Mouse (Mus musculus) 416B (cell line): ENCODE results near the gene Plk2.
"Not testable (repeated sequence)": the region's sequence is repeated elsewhere in the genome, so short reads cannot be mapped to it uniquely, and the experiment has no call there.

Source experiments
- DNase-seq: peaks from one replicate; pipeline ENCODE4 v3.0.0; 2011; ENCODE audit warnings: low read depth

Plk2 gene

DNA sequence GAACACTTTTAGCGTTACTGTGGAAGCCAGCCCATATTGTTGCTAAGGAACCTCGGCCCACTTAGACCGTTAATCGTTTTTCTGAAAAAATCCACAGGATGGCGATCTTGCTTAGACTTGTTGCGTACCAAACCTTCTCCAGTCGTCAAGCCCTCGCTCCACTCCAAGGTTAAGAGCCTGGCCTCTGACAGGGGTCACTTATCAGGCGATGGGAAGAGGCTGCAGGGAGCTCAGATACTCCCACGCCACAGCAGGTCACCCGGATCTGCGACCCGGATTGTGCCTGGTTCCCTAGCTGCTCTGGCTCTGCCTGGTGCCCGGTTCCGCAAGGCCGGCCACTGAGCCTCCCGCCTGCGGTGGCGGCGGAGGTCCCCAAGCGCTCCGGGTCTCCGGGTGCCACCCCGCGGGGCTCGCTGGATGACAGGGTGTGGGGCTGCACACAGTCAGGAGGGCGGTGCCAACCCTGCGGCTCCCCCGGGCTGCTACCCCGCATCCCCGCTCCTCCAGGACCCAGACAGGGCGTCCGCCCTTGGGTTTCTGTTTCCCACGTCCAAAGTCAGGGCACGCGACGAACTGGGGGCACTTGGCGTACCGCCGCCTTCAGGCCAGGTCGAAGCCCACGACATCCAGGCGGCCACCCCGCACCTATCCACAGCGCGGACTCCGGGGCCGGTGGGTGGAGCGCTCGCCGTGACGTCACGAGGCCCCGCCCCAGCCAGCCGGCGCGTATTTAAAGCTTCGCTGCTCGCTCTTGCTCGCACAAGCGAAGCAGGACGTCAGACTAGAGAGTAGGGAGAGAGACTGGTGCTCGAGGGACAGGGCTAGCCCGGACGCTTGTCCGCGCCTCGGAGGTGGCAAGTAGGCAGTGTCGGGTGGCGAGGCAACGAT lies at the start of gene Plk2:
TSS of gene Plk2 (plus strand) at position 756 of the 888 bp plus-strand sequence.
- DNase-seq, result peak; percentile 16

DNA sequence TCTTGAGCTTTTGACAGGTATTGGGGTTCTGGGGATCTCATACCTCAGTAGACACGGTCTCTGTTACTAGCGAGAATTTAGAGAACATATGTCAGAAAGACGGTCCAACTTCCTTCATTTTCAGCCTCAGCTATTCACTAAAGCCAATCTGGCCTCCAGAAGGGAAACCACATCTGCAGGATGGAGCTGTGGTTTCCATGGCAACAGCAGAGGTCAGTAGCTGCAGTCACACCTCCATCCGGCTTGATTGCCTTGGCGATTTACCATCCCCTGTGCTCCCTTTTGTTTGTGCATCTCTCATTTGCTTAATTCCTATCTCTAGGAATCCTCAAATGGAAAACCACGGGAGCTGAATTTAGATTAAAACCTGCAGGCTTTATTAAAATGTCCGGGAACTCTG lies 48.1 kb upstream of the Plk2 start:
- DNase-seq, result peak; percentile 43

DNA sequence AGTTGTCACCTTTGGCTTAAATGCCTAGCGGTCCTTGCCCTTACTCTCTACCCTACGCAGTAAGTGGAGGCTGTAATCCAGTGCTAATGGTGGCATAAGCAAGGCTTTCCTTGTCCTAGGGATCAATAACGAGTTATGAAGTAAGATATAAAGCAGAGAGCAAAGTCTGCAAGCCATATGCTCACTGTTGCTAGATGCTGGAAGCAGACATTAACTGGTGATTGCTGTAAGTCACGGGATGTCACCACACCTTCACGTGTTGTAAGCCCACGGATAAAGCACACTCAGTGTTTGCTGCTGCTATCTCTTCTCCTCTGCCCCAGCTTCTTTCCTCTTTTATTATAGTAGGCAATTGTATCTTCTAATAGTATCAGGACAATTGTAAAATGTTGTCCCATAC lies 43.8 kb upstream of the Plk2 start:
- DNase-seq, result no peak

DNA sequence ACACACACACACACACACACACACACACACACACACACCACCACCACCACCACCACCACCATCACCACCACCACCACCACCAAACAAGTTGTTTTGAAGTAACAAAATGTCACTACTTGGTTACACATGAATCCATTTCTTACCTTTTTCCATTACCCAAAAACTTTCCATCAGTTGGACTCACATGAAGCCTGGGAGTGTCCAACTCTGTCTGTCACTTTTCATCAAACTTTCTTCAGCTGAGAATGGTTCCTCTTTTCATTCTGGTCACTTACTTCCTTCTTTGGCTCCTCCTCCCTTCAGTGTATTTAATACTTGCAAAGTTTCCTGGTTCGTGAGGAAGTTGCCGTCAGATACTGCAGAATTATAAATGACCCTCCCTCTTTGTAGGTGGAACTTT lies 37.9 kb upstream of the Plk2 start, which contains the start of gene Gapt:
TSS of gene Gapt (minus strand) at position 259 of the 400 bp plus-strand sequence.
- DNase-seq, result peak; percentile 53

DNA sequence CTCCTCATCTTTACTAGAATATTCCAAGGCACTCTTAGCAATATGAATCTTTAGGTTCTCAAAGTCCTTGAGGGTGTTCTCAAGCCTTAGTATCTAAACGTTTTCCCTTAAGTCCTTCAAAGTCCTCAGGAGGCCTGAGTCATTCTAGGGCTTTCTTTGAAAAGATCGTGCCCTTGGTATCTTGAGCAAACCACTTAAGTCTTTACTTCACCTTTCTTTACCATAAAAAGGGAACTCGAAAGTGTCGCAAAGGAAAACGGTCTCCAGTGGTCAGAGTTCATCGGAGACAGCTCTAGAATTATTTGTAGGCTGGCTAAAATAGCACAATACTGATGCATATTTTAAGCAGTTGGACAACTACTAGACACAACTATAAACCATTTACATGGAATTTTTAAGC lies 31.1 kb upstream of the Plk2 start:
- peak; percentile 49 for DNase-seq

DNA sequence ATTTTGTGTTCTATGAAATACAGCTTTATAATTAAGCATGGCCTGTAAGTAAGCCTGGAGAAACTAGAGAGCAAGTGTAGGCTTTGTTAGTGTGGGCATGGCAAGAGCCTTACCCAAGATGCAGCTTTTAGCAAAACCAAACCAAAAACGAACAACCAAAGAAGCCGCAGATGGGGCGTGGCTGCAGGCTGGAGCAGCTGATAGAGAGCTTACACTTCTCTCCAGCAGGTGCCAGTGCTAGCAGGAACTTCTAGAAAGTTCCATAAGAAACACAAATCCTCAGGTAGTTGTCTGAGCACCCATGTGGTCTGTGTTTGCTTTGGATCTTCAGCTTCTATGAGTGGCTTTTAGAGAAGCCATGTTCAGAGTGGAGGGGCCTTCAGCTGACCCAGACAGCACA lies 28.4 kb upstream of the Plk2 start:
- no peak for DNase-seq

DNA sequence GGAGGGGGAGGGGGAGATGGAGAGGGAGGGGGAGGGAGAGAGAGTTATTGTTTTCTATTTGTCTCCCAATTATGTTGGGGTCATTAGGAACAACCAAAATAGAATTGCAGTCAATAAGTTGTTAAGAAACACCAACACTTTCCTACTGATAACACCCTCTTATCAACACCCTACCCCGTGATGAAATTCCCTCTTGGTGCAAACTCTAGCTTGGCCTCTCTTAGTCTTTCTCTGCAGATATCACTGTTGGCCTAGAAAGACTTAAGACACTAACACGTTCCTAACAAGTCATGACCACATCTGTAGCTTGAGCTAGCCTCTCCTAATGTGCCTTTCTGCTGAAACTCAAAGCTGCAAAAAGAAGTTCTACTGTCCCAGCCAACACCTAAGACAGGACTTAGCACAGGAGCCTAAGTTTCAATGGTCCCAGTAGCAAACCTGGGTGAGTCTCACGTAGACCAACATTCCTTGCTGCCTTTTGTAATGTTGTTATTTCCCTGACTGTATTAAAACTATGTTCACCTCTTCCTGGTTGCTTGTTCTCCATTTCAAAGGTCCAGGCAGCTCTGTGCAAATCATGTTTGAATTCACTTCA lies 26.8 kb upstream of the Plk2 start:
- no peak for DNase-seq

DNA sequence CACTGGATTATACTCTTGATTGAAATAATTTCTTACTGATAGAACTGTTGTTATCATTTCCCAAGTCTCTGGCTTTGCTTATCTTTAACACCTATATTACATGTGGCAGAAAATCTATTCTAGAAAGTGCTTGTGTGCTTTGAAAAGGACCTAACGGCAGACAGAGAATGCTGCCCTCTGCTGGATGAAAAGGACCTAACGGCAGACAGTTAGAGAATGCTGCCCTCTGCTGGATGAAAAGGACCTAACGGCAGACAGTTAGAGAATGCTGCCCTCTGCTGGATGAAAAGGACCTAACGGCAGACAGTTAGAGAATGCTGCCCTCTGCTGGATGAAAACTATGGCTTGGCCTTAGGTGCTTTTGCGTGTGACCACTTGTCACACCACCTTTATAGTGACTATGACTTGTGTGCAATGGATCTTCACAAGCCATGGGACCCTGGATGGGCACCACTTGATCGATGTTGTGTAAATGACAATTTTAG lies 26.2 kb upstream of the Plk2 start:
- peak; percentile 64 for DNase-seq

DNA sequence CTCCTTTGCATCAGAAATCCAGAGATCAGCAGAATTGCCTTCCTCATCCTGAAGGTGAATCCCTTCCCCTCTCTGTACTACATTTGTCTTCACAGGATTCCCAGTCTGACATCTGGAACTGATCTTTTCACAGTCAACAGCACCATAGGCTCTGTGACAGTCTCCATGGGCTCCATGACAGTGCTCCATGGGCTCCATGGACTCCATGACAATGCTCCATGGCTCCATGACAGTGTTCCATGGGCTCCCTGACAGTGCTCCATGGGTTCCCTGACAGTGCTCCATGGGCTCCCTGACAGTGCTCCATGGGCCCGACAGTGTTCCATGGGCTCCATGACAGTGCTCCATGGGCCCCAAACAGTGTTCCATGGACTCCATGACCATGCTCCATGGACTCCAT lies 25.2 kb upstream of the Plk2 start:
- DNase-seq, result no peak

DNA sequence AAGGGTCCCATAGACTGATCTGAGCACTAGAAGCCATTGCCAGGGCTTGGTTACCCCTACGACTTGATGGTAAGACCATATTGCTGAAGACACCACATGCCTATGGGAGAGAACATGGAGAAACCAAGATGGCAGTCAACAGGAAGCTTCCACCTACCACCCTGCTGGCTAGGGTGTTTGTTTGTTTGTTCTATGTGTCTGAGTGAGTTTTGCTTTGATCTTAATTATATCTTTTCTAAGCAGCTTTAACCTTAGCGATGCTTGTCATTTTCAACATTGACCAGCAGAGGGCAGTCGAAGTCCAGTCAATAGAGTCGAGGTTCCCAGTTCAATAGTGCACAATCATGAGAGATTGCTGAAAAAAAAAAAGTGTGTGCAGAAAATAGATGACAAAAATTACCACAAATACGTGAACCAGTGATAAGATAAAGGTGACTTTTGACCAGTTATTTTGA lies 12.4 kb upstream of the Plk2 start:
- DNase-seq, result peak; percentile 66

DNA sequence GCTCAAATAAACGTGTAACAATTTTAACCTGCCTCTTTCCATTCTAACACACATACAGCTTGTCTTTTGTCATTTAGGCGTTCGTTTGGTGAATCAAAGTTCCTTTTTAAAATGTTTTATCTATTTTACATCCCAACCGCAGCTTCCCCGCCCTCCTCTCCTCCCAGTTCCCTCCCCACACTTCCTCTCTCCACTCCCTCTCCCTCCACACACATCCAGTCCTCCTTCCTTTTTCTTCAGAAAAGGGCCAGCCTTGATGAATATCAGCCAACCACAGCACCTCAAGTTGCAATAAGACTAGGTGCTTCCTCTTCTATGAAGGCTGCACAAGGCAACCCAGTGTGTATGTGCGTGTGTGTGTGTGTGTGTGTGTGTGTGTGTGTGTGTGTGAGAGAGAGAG lies 10.3 kb upstream of the Plk2 start:
- DNase-seq, result peak; percentile 85

DNA sequence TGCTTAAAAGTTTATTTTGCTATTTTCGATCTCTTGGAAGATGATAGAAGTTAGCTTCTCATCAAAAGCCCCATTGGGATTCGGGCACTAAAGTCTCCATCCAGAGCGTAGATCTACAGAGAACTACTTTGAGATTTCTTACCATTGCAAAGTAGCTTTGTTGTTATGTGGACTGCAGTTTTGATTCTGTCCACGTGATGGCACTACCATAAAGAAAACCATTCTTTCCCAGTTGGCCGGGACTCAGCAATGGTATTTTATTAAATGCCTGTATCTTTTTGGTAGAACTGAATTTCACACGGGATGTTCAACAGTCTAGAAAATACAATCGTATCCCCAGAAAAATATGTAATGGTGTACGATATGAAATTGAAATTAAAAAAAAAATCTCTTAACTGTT lies 2.6 kb upstream of the Plk2 start:
- DNase-seq, result peak; percentile 60

DNA sequence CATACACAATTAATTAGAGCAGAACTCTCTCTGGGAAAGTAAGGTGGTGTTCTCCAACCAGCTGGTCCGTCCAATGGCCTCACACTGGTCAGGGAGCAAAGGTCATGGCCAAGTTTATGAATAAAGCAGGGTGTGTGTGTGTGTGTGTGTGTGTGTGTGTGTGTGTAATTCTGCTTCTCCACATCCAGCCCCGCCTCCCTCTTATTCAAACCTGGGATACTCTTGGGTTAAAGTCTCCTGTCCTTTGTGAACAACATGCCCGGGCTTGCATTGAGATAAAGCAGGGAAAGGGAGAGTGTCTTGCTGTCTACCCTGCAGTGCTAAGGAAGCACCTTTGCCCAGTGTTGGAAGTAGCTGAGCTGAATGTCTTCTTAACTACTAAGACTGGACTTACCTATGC lies 2.2 kb upstream of the Plk2 start:
- DNase-seq, result peak; percentile 12

DNA sequence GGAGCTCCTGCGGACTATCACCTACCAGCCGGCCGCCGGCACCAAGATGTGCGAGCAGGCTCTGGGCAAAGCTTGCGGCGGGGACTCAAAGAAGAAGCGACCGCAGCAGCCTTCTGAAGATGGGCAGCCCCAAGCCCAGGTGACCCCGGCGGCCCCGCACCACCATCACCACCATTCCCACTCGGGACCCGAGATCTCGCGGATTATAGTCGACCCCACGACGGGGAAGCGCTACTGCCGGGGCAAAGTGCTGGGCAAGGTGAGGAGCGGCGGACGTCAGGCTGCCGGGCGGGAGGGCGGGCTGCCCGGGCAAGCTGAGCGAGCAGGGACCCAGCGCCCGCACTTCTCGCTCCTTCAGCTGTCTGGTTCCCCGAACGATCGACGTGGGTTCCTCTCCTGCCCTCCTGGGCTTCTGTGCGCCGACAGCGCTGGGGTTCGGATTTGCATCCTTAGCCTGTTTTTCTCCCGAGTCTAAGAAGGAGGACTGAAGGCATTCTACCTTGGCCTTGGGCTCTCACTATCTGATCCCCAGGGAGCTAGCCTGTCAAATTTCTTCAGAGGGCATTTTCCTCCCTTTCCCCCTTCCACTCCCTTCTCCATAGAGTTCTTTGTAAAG lies 441 bp downstream of the Plk2 start:
- DNase-seq, result no peak

DNA sequence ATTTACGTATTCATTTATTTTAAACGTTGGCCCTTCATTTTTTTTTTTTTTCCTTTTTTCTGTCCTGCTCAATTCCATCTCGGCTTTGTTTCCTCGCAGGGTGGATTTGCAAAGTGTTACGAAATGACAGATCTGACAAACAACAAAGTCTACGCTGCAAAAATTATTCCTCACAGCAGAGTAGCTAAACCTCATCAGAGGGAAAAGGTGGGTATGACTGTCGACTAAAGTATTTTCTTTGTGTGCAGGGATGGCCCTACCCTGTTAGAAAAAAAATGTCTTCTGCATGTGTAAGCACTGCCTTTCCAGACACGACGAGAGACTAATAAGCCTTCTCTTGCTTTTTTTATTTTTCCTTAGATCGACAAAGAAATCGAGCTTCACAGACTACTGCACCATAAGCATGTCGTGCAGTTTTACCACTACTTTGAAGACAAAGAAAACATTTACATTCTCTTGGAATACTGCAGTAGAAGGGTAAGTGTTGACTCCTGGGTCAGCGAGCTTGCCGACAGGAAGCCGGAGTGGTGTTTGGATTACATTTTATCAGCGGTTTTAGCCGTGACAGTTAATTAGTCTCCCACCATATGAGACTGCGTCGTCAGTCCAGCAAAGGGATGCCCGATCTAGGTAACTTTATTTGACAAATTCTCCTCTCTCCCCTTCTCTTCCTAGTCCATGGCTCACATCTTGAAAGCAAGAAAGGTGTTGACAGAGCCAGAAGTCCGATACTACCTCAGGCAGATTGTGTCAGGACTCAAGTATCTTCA lies 1.3 kb downstream of the Plk2 start:
- no peak for DNase-seq

DNA sequence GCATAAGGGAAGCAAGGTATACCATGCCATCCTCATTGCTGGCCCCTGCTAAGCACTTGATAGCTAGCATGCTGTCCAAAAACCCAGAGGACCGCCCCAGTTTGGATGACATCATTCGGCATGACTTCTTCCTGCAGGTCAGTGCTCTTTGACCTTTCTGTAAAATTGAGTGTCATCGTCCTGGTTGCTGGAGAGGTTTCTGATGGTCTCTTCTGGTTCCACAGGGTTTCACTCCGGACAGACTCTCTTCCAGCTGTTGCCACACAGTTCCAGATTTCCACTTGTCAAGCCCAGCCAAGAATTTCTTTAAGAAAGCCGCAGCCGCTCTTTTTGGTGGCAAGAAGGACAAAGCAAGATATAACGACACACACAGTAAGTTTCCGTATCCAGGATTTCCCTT lies 2.9 kb downstream of the Plk2 start:
- DNase-seq, result no peak

DNA sequence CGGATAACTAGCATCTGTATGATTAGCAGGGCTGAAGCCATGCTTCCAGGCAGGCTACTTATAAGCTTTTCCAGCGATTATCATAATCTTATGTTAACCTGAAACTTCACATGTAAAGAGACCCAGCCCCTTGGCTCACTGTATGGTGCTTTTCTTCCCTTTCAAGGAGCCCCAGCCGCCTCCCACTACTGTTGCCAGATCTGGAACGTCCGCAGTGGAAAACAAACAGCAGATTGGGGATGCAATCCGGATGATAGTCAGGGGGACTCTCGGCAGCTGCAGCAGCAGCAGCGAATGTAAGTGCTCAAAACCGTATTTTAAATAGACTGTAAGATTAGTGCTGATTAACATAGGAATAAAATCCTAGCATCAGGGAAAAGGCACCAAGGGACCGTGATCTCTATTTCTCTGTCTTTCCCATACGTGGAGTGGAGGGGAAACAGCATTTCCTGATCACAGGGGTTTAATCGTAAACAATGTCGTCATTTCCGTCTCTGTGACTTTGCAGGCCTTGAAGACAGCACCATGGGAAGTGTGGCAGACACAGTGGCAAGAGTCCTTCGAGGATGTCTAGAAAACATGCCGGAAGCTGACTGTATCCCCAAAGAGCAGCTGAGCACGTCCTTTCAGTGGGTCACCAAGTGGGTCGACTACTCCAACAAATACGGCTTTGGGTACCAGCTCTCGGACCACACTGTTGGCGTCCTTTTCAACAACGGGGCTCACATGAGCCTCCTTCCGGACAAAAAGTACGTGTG lies 3.8 kb downstream of the Plk2 start:
- DNase-seq, result no peak

DNA sequence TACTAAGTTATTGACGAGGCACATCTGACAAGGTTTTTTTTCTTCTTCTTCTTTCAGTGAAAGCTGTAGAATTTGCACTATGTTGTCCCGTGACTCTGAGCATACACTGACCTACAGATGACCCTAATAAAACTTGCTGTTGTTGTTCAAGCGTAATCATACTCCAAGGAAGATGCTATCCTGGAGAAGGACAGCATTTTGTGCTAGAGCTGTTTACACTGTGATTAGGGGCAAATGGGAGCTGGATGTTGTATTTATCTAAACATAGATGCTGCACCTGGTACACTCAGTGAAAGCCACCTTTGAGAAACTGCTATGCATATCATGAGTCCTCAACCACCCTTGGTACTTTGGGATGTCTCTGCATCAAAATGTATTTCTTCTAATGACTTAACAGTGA lies 6.6 kb downstream of the Plk2 start:
- no peak for DNase-seq

DNA sequence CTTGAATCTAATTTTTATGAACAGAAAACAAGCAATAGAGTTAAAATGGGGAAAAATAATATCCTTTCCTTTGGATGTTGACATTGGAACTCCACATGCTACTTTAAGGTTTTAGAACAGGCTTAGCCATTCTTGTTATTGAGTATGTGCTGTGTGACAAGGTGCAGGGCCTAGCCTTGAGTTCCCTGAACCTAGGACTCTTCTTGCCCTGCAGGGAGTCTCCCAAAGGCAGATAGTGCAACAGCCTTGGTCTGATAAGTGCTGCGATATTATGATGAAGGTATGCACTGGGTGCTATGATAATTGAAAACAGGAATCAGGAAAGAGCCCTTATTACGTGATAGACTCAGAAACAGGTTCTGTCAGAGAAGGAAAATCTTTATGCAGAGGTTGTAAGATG lies 7.0 kb downstream of the Plk2 start:
- no peak for DNase-seq

DNA sequence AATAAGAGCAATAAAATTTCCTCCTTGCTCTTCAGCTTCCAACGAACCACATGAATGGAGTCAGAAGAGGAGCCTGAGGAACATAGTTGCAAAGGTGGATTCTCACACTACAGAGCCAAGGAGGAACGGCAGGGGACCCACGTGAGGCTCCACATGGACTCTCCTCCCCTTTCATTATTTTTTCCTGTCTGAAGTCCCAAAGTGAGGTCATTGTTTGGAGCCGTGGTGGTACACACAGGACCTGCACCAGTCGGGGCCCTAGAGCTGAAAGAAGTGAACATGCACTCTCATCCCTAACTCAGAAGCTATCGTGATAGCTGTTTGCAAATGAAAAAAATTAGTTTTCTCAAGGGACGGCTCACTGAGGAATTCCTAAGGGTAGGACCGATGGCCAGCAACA lies 9.2 kb downstream of the Plk2 start:
- no peak for DNase-seq

DNA sequence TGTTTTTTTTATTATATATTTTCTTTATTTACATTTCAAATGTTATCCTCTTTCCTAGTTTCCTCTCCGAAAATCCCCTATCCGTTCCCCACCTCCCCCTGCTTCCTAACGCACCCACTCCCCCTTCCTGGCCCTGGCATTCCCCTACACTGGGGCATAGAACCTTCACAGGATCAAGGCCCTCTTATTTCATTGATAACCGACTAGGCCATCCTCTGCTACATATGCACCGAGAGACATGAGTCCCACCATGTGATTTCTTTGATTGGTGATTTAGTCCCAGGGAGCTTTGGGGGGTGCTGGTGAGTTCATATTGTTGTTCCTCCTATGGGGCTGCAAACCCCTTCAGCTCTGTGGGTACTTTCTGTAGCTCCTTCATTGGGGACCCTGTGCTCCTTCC lies 9.8 kb downstream of the Plk2 start:
- DNase-seq, result not testable (repeated sequence)
